Mouse (Mus musculus) heart, postnatal 10 days (tissue): ENCODE results near the gene Rph3al. TPM values are rescaled to one million over a fixed set of nuclear protein-coding genes. Genes with fewer than 3 reads are reported as not detected.

Experiments
- DNase-seq, 2 experiments: peaks; one replicate each; pipeline ENCODE4 v3.0.0; 2021
- intact Hi-C: fragments of 180-260 bp; cut with DNase I; formaldehyde crosslinking; loops from one replicate; pipeline ENCODE4 v1.15.1; 2025
- total RNA-seq, 2 experiments: library from RNA; stranded (reverse); gene quantifications; 2 replicates each; pipeline ENCODE4 v1.2.3; 2021

The Rph3al gene
- total RNA-seq, 2 experiments from 2014 or later = 23.2 to 25.0 TPM

DNA sequence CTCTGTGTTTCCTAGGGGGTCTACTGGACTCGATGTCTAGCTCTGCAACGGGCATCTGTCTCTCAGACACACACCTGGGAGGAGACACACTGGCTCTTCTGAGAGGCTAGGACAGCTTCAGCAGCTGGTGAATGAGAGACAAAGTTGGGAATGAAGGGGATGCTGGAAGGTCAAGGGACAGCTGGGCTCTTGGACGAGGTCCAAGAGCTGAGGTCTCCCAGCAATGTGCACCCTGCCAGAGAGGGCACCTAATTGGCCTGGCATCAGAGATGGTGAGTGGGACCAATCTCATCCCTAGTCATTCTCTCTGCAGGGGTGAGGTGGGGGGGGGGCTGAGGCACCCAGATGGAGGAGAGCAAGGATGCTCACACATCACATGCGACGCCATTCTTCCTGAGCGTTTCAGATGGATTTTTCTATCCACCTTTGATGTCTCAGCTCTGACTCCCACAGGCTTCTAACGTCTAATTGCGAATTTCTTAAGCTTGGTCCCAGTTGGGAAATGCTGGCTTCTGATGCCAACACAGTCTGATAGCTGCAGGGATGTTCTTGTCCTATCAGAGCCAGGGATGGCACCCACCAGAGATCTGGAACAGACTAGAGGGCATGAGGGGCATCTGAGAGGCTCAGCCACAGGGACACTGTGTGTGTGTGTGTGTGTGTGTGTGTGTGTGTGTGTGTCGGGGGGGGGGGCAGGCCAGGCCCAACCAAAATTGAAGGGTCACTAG is 28.4 kb downstream of the Rph3al start:
- DNase-seq = no peak
- intact Hi-C loops = loop anchor here (5.0 kb wide), 1 partner anchor 257 kb away; no protein-coding TSS in a partner anchor

DNA sequence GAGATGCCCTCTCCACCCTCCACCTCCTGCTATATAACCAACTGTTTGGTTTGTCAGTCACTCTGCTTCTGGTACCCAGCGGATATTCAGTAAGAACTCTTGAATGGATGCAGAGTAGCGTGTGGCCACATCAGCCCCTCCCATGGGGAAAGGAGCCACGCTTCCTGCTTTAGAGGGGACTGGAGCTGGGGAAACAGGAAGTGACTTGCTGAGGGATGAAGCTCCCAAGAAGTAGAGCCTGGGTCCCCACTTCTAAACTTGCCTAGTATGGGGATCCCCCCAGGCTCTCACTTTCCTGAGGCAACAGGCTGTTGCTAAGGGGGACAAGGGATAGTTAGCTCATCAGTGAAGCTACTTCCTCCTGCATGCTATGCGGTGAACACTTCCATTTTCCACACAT is 30.8 kb downstream of the Rph3al start:
- intact Hi-C loops = no loop called here
- DNase-seq = no peak

DNA sequence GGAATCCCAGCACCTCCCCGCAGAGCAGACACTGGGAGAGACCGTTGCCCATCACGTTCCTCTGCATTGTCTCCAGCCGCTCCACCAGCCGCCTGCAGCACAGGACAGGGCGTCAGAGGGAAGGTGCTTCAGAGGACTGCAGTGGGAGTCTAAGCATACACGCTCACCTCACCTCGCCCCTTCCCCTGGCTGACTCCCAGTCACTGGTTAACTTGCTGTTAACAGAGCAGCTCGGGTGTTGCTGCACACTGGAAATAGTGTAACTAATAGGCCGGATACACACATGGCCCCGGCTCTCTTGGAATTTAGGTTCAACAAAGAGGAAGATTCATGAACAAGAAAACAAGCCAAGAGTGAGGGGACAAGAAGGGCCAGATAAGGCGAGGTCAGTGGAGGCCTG is 31.7 kb downstream of the Rph3al start:
- no peak for DNase-seq

DNA sequence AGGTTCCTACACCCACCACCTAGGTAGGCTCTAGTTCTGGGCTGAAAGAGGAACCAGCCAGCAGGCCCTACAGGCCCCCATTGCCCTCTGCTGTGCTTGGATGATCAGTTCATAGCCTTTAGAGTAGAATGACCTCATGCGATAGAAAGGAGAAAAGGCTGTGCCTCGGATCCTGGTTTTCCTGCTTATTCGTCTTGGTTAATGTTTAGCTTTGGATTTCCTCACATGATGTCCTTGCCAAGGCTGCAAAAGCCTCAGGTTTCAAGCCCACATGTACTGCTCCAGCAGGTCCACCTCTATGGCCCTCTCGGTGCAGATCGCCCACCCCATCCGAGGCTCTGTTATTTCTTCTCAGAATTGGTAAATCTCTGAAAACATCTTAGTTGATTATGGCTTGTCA is 33.2 kb downstream of the Rph3al start:
- DNase-seq = no peak
- intact Hi-C loops = no loop called here

More for the DNA sequence above, 31.7 kb downstream of the Rph3al start:
- intact Hi-C loops = no loop called here

DNA sequence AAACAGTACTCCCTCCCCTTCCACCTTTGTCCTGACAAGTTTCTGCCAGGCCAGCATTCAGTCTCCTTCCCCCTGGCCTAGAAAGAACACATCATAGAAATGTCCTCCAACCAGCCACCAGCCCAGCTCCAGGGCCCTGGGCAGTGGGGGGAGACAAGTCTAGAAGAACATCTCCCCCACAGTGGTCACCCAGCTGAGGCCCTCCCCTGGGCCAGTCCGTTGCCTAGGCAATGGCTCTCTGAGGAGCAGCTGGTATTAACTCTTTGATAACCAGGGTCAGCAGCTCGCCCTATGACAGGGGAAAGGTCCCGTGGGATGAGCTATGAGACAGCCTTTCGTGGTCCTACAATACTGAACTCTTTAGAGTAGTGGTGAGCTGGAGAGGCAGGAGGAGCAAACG is 33.7 kb downstream of the Rph3al start:
- no peak for DNase-seq
- intact Hi-C loops = no loop called here

DNA sequence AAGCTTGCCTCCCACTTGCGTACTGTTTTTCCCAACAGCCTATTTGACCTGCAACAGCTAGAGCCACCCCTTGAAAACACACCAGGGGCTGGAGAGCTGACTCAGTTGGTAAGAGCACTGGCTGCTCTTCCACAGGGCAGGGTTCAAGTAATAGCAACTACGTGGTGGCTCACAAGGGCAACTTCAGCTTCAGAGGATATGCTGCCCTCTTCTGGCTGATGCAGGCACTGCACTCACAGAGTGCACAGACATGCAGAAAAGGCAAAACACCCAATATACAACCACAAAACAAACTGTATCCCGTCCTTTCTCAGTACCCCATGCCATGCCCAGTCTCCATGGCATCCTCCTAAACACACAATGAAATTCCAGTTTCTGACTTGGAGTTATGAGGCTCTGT is 34.7 kb downstream of the Rph3al start:
- peak in 1 of 2 experiments; percentile 39 for DNase-seq
- intact Hi-C loops = loop anchor here (2.0 kb wide), 1 partner anchor 121 kb away; no protein-coding TSS in a partner anchor

DNA sequence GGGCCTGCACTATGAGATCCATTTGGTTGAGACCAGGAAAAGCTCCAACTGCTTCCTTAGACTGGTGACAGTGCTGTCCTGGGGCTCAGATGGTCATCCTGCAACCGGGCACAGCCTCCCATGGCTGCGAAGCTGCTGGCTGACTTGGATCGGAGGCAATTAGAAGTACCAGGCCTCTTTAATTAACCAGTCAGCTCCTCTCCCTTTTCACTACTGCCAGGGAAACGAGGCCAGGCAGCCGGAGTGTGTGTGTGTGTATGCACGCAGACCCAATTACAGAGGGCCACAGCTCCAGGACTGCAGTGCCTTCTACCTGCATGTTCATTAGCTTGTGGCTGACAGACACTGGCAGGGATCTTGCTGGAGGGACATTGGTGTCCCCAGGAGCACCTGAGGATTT is 36.9 kb downstream of the Rph3al start:
- no peak for DNase-seq
- intact Hi-C loops = no loop called here

DNA sequence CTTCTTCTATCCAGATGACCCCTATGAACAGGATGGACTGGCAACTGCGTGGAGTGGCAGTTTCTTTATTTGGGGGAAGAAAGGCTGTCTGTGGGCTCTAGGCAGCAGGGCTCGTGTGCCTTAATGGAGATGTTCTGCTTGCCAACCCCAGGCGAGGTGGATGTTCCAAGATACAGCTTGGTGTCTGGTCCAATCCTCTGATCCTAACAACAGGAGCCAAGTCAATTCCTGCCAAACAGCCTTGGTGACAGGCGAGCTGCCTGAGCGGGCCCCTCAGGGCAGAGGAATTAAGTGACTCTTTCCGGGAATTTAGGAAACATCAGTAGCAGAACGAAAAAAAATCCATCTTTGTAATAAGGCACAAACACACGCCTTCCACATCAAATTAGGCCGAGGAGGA is 38.6 kb downstream of the Rph3al start:
- DNase-seq = no peak
- intact Hi-C loops = loop anchor here (5.0 kb wide), 1 partner anchor 97 kb away; no protein-coding TSS in a partner anchor

DNA sequence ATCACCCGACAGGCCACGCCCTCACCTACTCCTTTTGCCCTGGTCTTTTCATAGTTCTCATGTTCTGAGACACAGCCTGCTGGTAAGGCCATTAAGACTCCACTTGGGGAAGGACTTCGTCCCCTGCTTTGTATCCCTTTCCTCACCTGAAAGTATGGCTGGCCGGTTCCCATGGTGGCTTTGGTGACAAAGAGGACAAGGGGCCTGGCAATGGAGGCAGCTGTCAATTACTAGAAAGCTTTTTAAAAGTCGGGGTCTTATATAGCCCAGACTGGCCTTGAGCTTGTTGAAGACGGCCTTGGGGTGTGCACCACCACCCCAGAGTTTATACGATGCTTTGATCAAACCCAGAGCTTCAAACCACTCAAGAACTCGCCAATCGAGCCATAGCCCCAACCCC is 39.7 kb downstream of the Rph3al start:
- intact Hi-C loops = loop anchor here (5.0 kb wide), 1 partner anchor 96 kb away; no protein-coding TSS in a partner anchor
- no peak for DNase-seq

DNA sequence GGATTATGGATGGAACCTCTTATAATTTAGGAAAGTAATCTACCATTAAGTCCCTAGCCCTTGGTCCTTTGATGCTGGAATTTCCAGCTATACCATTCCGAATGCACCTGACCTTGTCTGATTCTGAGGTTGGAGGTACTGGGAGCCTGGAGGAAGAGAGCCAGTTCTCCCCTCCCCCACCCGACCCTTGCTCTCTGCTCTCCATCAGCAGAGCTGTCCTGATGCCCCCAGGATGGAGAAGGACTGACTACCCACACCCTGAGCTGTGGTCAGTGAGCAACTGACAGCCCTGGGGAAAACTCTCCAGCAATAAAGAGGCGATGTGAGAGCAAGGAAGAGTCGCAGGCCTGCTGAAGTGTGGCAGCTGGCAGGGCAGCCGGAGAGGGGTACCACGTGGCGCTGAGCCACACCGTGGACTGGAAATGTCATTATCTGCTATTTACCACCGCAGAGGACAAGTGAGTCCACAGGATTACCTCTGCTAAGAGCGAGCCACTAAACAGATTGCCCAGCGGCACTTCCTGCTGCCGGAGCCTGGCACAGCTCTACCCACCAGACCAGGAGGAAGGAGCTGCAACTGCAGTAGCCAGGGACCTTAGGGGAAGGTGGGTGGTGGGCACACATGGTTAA is 43.3 kb downstream of the Rph3al start:
- intact Hi-C loops = loop anchor here (5.0 kb wide), 1 partner anchor 93 kb away; no protein-coding TSS in a partner anchor
- DNase-seq = no peak

DNA sequence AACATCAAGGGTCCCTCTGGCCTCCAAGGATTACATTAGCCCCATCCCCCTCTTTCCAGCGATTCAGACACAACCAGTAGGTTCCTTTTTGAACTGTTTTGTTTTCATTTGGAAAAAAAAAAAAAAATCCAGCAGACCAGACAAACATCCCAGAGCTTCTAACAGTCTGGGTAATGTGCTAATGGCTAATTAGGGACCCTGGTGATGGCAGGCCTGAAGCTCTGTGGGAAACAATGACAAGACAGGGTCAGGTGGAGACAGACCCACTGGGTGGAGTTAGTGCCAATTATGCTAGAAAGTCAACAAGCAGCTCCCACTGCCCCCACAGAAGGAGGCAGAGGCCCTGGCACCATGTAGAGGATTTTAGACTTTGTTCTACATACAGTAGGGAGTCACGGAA is 44.3 kb downstream of the Rph3al start:
- intact Hi-C loops = no loop called here
- no peak for DNase-seq

DNA sequence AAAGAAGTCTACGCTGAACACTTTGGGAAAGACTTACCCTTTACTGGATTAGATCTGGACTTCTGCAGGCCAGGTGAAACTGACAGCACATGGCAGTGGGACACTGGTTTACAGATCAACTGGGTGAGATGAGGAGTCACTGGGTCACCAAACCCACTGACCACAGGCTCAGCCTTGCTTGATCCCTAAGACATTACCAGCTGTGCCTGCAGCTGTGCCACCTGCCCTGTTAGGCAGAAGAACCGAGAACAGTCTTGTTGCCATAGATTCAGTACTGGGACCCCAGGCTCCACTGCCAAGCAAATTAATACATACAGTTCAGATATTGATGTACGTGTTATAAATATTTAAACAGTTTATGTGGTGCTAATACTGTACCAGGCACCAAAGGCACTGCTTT is 50.9 kb downstream of the Rph3al start:
- intact Hi-C loops = no loop called here
- DNase-seq = no peak

DNA sequence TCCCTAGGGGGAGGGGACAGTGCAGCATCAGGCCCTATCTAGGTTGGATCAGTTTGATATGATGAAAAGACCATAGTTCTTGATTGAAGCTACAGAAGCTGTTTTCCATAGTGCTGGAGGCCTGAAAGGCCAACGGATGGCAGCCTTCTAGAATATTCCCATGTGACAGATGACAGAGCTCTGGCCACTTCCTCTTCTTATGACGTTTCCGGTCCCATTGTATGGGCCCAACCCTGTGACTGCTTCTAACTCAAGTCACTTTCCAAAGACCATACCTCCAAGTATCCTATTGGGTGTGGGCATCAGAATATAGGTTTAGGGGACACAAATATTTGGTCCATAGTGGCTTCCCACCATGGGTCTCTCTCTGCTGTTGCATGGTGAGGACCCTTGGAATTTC is 57.0 kb downstream of the Rph3al start:
- intact Hi-C loops = no loop called here
- no peak for DNase-seq

DNA sequence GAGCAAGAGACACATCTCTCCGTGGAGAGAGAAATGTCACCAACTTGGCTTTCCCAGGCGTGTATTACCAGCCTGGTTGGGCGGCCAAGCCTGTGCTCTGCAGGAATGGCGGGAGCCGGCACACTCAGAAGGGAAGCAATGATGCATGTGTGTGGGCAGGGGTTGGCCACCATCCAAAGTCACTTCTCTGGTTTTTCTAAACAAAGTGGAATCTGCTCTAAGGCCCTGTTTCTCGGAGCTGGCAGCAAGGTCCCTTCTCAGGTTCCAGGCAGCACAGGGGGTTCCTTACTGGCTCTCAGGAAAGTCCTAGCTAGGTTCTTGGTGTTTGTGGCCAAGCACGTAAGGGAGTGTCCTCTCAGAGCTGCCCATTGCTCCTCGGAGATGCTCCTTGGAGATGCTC is 58.2 kb downstream of the Rph3al start:
- intact Hi-C loops = no loop called here
- DNase-seq = peak; percentile 21 to 33

DNA sequence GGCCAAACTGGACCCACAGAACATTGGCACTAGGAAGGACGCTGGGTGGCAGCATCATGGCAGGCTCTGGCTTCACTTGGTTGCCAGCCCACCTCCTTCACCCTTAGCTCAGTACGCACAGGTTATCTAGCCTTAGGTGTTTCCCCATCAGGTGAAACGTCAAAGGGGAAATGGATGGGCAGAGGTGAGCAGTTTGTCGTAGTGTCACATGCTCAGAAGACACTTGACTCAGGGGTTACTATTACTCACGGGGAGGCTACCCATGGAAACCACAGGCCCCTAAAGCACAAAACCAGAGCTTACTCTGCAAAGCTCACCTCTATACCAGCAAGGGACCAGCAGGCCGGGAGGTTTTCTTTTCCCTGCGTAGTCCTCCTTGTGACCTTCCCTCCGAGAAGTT is 59.8 kb downstream of the Rph3al start:
- no peak for DNase-seq
- intact Hi-C loops = no loop called here

DNA sequence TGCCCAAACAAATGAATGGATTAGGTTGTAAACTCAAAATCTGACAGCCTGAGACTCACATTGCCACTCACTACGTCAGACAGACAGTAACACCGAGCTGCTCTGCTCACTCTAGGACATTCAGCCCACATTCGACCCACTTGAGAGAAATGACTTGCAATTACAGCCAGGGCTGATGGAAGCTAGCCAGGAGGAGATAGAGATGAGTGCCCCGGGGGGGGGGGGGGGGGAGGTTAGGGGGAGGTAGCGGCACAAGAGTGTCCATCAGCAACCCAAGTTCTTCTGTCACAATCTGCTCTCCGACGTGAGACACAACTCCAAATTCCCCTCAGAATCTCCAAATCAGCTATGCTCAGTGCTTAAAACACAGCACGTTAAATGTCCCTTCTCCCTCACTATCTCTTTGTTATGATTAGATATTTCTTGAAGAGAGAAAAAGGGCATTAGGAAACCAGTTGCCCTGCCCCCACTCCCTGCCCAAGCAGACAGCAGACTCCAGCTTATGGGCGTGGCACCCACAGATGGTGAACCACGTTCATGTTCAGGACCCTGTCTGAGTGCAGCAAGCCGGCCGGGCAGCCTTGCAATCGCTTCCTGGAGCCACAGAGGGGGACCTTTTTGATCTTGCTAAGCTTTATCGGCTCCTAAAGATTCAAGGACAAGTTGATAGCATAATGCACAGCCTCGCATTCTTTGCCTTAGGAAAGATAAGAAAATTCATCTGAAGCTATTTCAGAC is 62.0 kb downstream of the Rph3al start:
- peak in 1 of 2 experiments; percentile 13 for DNase-seq
- intact Hi-C loops = no loop called here

DNA sequence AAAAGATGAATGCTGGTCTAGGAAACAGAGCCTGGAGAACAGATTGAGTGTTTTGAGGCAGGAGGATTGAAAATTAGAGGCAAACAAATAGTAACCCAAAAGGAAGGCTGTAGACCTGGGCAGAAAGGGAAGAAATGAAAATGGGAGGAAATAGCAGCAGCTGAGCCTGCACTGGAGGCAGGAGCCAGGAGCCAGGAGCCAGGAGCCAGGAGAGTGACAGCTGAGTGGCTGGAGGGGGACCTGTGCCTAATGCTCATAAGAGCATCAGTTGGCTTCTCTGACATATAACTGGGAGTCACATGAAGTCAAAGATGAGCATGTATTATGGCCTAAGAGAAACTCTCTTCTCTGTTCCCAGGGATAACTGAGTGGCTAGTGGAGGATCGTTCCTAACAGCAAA is 66.5 kb downstream of the Rph3al start:
- no peak for DNase-seq

DNA sequence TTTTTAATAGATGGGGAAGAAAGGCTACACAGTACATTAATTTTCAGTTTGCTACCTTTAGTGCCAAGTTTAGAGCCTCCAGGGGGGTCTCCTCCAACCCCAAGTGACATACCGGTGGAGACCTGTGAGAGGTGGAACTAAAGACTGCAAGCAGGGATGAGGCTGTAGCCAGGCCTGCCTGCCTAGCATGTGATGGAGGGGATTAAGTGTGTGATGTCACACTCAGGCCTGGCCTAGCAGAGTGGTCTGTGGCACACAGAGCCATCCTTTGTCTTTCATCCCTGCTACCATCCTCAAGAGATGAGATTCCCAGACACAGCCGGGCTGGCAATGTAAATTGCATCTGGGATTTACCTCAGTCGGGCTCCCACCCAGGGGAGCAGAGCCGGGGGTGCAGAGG is 67.3 kb downstream of the Rph3al start:
- intact Hi-C loops = no loop called here

More for the DNA sequence above, 66.5 kb downstream of the Rph3al start:
- intact Hi-C loops = no loop called here

DNA sequence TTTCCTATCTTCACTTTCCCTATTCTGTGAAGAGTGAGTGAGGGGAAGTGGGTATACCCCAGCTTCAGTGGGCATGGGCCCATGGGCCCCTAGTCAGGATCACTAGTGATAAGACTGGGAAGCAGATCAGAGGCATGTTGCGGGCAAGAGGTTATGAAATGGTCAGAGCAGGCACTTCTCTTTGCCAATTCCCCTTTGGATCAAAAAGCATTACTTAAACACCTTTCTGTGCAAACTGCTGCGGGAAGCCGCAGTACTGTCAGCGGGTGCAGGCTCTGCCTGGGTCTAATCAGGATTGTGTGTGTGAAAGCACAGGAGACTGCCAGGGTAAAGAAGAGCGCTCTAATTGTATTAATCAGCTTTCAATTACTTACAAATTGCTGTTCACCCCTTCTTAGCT is 67.8 kb downstream of the Rph3al start:
- no peak for DNase-seq
- intact Hi-C loops = no loop called here

More for the DNA sequence above, 67.3 kb downstream of the Rph3al start:
- no peak for DNase-seq

DNA sequence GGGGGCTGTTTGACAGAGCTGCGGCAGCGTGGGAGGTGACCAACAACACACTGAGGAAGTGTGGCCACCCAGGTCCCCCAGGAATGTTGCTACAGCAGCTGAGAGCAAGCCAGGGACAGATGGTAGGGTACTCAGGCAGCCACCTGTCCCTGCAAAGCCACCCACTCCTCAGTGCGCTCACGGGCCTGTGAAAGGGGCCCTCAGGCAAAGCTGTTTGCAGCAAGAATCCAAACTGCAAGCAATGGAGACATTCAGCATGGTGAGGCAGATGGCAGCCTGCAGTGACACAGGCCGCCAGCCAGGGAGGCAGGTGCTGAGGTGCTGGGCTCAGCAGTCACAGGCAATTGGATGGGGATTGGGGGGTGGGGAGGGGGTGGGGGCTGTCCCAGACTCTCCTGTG is 68.3 kb downstream of the Rph3al start:
- no peak for DNase-seq
- intact Hi-C loops = no loop called here

DNA sequence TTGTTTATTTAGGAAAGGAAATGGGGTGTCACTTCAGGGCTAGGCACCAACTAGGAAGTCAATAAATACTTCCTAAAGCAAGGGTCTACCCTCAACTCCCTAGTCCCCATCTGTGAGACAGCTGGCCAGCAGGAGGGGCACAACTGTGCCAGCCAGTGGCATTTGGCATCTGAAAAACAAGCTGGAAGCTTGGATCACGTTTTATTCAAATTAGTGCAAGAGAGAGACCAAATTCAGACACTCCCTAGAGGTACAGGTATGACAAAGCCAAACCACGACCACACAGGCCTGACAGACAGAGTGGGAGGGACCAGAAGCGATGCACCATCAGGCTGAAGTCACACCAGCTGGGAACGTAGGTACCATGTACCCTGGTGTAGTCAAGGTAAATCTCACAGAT is 71.4 kb downstream of the Rph3al start:
- no peak for DNase-seq
- intact Hi-C loops = no loop called here

DNA sequence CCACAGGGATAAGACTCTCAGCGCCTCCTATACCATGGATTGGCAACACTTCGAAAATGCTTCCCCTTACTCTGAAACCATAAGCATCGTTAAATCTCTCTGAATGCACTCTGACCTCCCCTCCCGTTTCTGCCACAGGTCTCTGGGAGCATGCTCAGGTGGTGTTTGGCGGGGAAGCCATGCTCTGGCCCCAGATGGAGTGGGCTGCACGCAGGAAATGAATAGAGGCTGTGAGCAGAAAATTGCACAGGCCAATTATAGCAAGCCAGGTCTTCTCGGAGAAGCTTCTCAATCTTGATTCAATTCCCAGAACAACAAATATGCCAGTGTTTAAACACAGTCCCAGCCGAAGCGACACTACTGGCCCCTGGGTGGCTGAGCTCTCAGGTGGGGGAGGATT is 72.4 kb downstream of the Rph3al start:
- no peak for DNase-seq
- intact Hi-C loops = no loop called here
